Mouse (Mus musculus) gastrocnemius, adult 18-20 months (tissue): ENCODE measurements at regions not wholly inside any gene's neighbourhood (a gene's known extent, or its start where the extent isn't known, plus 50 kb on each side); places are given as distances from the start of the nearest gene placed in this dataset.
"Not testable (repeated sequence)": the region's sequence is repeated elsewhere in the genome, so short reads cannot be mapped to it uniquely, and the experiment has no call there.

Experiments
- DNase-seq: peaks from one replicate; pipeline ENCODE4 v3.0.0; 2021; ENCODE audit warnings: low spot score

GRCm38 (mm10) chr2:179099783-179100182, 342.4 kb upstream of the Cdh4 start:
- no peak for DNase-seq

GRCm38 (mm10) chr2:179103114-179103513, 339.1 kb upstream of the Cdh4 start:
- no peak for DNase-seq

GRCm38 (mm10) chr2:179112951-179113350, 329.3 kb upstream of the Cdh4 start:
- no peak for DNase-seq

GRCm38 (mm10) chr2:179128018-179128417, 314.2 kb upstream of the Cdh4 start:
- DNase-seq: no peak

GRCm38 (mm10) chr2:179128432-179128831, 313.8 kb upstream of the Cdh4 start:
- no peak for DNase-seq

- no peak for DNase-seq
Observed at GRCm38 (mm10) chr2:179131004-179131403, 311.2 kb upstream of the Cdh4 start.

GRCm38 (mm10) chr2:179142313-179142712, 299.9 kb upstream of the Cdh4 start:
- DNase-seq: no peak

- no peak for DNase-seq
Observed at GRCm38 (mm10) chr2:179145726-179146125, 296.5 kb upstream of the Cdh4 start.

- no peak for DNase-seq
Observed at GRCm38 (mm10) chr2:179146274-179146673, 296.0 kb upstream of the Cdh4 start.

GRCm38 (mm10) chr2:179148194-179148593, 294.0 kb upstream of the Cdh4 start:
- no peak for DNase-seq

GRCm38 (mm10) chr2:179148667-179149066, 293.6 kb upstream of the Cdh4 start:
- no peak for DNase-seq

- no peak for DNase-seq
Observed at GRCm38 (mm10) chr2:179158881-179159280, 283.4 kb upstream of the Cdh4 start.

GRCm38 (mm10) chr2:179163116-179163515, 279.1 kb upstream of the Cdh4 start:
- no peak for DNase-seq

- no peak for DNase-seq
Observed at GRCm38 (mm10) chr2:179170157-179170556, 272.1 kb upstream of the Cdh4 start.

- no peak for DNase-seq
Observed at GRCm38 (mm10) chr2:179170608-179171007, 271.6 kb upstream of the Cdh4 start.

- not testable (repeated sequence) for DNase-seq
Observed at GRCm38 (mm10) chr2:179176835-179177530, 265.2 kb upstream of the Cdh4 start.

GRCm38 (mm10) chr2:179181366-179181765, 260.9 kb upstream of the Cdh4 start:
- DNase-seq: no peak

GRCm38 (mm10) chr2:179182123-179182522, 260.1 kb upstream of the Cdh4 start:
- no peak for DNase-seq

GRCm38 (mm10) chr2:179192906-179193496, 249.2 kb upstream of the Cdh4 start:
- DNase-seq: no peak

GRCm38 (mm10) chr2:179193507-179194160, 248.6 kb upstream of the Cdh4 start:
- peak; percentile 47 for DNase-seq

GRCm38 (mm10) chr2:179197471-179197870, 244.8 kb upstream of the Cdh4 start:
- DNase-seq: no peak

- DNase-seq: no peak
Observed at GRCm38 (mm10) chr2:179200495-179200894, 241.7 kb upstream of the Cdh4 start.
